Mouse (Mus musculus): ENCODE data around the gene Acly. TPM values are rescaled to one million over a fixed set of nuclear protein-coding genes. Genes with fewer than 3 reads are reported as not detected.
A peak's percentile ranks its signal among the peaks of the same experiment; 100 is the strongest.

The Acly gene
- polyA plus RNA-seq, 1 experiment from 2014 or later: 29.5 TPM

DNA sequence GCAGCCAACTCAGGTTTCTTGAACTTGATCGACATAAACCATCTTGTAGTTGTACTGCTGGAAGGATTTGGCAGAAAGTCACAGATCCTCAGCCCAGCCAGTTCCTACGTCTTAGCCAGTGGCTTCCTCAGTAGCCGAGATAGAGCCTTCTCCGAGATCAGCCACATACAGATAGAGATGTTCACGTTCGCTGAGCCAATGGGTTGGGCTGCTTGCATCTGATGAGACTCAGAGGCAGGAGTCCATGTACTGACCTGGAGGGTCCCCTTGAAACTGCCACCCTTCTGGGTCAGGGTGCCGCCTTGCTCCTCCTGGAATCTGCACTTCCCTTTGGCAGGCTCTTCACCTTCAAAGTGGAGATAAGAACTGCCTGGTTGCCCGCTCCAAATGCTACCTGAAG, 21.7 kb upstream of the Acly start:
- no peaks in the 10 kb centered on the region for H3K27me3 ChIP-seq (replicated peaks; ENCODE audit: control insufficient read depth, insufficient read depth, low read length)
- WGBS: 82% methylated on average over 8 of the region's 8 CpGs
- TF ChIP-seq CTCF (IDR thresholded peaks at IDR 0.05; ENCODE audit: low read depth): no peak
- H3K4me3 ChIP-seq (ENCODE audit: low read depth, low read length): no peak overlapping the region
- H3K4me1 ChIP-seq (replicated peaks; ENCODE audit: control insufficient read depth, insufficient read depth, low read length): 0 out of 2 replicates have a peak, but pooled peaks cover 4% of the 10 kb centered on the region
- no peaks in the 10 kb centered on the region for H3K36me3 ChIP-seq (ENCODE audit: control insufficient read depth, insufficient read depth)
- no peak overlapping the region for H3K9ac ChIP-seq (ENCODE audit: low read depth, low read length)
- H3K9me3 ChIP-seq (ENCODE audit: control insufficient read depth): no peaks in the 10 kb centered on the region
- no peak for ATAC-seq
- H3K27ac ChIP-seq (ENCODE audit: low read depth, low read length): no peak overlapping the region
- no peak overlapping the region for H3K4me2 ChIP-seq (replicated peaks; ENCODE audit: low read depth)

- Histone ChIP-seq H3K9me3 (ENCODE audit: control insufficient read depth) (no peaks in the 10 kb centered on the region), H3K27me3 (replicated peaks; ENCODE audit: control insufficient read depth, insufficient read depth, low read length) (no peaks in the 10 kb centered on the region), H3K4me2 (replicated peaks; ENCODE audit: low read depth) (no peak overlapping the region), H3K4me1 (replicated peaks; ENCODE audit: control insufficient read depth, insufficient read depth, low read length) (0 out of 2 replicates have a peak, but pooled peaks cover 4% of the 10 kb centered on the region), H3K36me3 (ENCODE audit: control insufficient read depth, insufficient read depth) (no peaks in the 10 kb centered on the region), H3K27ac (ENCODE audit: low read depth, low read length) (no peak overlapping the region), H3K9ac (ENCODE audit: low read depth, low read length) (no peak overlapping the region), H3K4me3 (ENCODE audit: low read depth, low read length) (no peak overlapping the region)
- no peak for ATAC-seq
- TF ChIP-seq CTCF (IDR thresholded peaks at IDR 0.05; ENCODE audit: low read depth): no peak
- WGBS: 79% methylated on average over 6 of the region's 6 CpGs
These were observed 20.3 kb upstream of the Acly start for GRCm38 (mm10) chr11:100548141-100548540.

DNA sequence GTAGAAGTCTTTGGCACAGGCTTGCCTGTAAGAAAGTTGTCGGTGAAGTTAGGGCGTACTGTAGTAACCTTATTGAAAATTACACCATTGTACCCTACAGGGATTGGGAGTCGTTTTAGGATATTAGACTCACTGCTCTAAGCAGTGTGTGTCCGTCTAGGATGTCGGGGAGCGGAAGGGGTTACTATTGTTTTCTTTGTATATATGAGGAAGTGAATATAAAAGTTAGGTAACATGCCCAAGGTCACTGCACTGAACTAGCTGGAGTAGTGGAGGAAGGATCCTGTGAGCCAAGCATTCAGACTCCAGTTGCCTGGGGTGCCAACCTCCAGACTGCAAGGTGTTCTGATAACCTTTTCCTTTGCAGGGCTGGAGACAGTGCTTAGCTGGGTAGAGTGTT, 19.2 kb upstream of the Acly start:
- Histone ChIP-seq H3K27me3 (replicated peaks; ENCODE audit: control insufficient read depth, insufficient read depth, low read length) (no peaks in the 10 kb centered on the region), H3K27ac (ENCODE audit: low read depth, low read length) (no peak overlapping the region), H3K4me1 (replicated peaks; ENCODE audit: control insufficient read depth, insufficient read depth, low read length) (0 out of 2 replicates have a peak, but pooled peaks cover 4% of the 10 kb centered on the region), H3K4me2 (replicated peaks; ENCODE audit: low read depth) (no peak overlapping the region), H3K4me3 (ENCODE audit: low read depth, low read length) (no peak overlapping the region), H3K36me3 (ENCODE audit: control insufficient read depth, insufficient read depth) (no peaks in the 10 kb centered on the region), H3K9ac (ENCODE audit: low read depth, low read length) (no peak overlapping the region), H3K9me3 (ENCODE audit: control insufficient read depth) (no peaks in the 10 kb centered on the region)
- ATAC-seq: no peak
- WGBS: 82% methylated on average over 6 of the region's 6 CpGs
- TF ChIP-seq CTCF (IDR thresholded peaks at IDR 0.05; ENCODE audit: low read depth): no peak

GRCm38 (mm10) chr11:100545746-100546085, 17.9 kb upstream of the Acly start:
- Histone ChIP-seq H3K36me3 (ENCODE audit: control insufficient read depth, insufficient read depth) (no peaks in the 10 kb centered on the region), H3K27me3 (replicated peaks; ENCODE audit: control insufficient read depth, insufficient read depth, low read length) (no peaks in the 10 kb centered on the region), H3K4me2 (replicated peaks; ENCODE audit: low read depth) (peak overlapping the region; percentile 68), H3K4me1 (replicated peaks; ENCODE audit: control insufficient read depth, insufficient read depth, low read length) (0 out of 2 replicates have a peak, but pooled peaks cover 4% of the 10 kb centered on the region), H3K9ac (ENCODE audit: low read depth, low read length) (no peak overlapping the region), H3K27ac (ENCODE audit: low read depth, low read length) (no peak overlapping the region; the same call in 1 of the 2 replicates), H3K4me3 (ENCODE audit: low read depth, low read length) (peak overlapping the region; percentile 39), H3K9me3 (ENCODE audit: control insufficient read depth) (no peaks in the 10 kb centered on the region)
- TF ChIP-seq CTCF (IDR thresholded peaks at IDR 0.05; ENCODE audit: low read depth): no peak
- 25% methylated on average over 7 of the region's 7 CpGs for WGBS
- ATAC-seq: peak; percentile 21; the same call in 1 of the 2 replicates

- H3K27ac ChIP-seq (ENCODE audit: low read depth, low read length): peak within 1 kb of the TSS; percentile 41; the same call in 1 of the 2 replicates
- H3K4me2 ChIP-seq (replicated peaks; ENCODE audit: low read depth): peak within 1 kb of the TSS; percentile 68
- TF ChIP-seq CTCF (IDR thresholded peaks at IDR 0.05; ENCODE audit: low read depth): peak; percentile 47
- H3K4me1 ChIP-seq (replicated peaks; ENCODE audit: control insufficient read depth, insufficient read depth, low read length): 0 out of 2 replicates have a peak, but pooled peaks cover 4% of the 10 kb centered on the region
- no peaks in the 10 kb centered on the region for H3K9me3 ChIP-seq (ENCODE audit: control insufficient read depth)
- 5% methylated on average over 28 of the region's 28 CpGs for WGBS
- no peak within 1 kb of the TSS for H3K9ac ChIP-seq (ENCODE audit: low read depth, low read length)
- no peaks in the 10 kb centered on the region for H3K27me3 ChIP-seq (replicated peaks; ENCODE audit: control insufficient read depth, insufficient read depth, low read length)
- peak; percentile 98 for ATAC-seq
- no peaks in the 10 kb centered on the region for H3K36me3 ChIP-seq (ENCODE audit: control insufficient read depth, insufficient read depth)
- peak within 1 kb of the TSS; percentile 39 for H3K4me3 ChIP-seq (ENCODE audit: low read depth, low read length)
These were observed 17.3 kb upstream of the Acly start, which contains the start of gene Ttc25 for GRCm38 (mm10) chr11:100544832-100545745. Ttc25 (plus strand) TSS chr11:100545607.

- 92% methylated on average over 2 of the region's 2 CpGs for WGBS
- no peak for ATAC-seq
- Histone ChIP-seq H3K4me1 (replicated peaks; ENCODE audit: control insufficient read depth, insufficient read depth, low read length) (0 out of 2 replicates have a peak, but pooled peaks cover 4% of the 10 kb centered on the region), H3K9ac (ENCODE audit: low read depth, low read length) (no peak overlapping the region), H3K27ac (ENCODE audit: low read depth, low read length) (no peak overlapping the region), H3K4me3 (ENCODE audit: low read depth, low read length) (no peak overlapping the region), H3K27me3 (replicated peaks; ENCODE audit: control insufficient read depth, insufficient read depth, low read length) (no peaks in the 10 kb centered on the region), H3K9me3 (ENCODE audit: control insufficient read depth) (no peaks in the 10 kb centered on the region), H3K4me2 (replicated peaks; ENCODE audit: low read depth) (no peak overlapping the region), H3K36me3 (ENCODE audit: control insufficient read depth, insufficient read depth) (no peaks in the 10 kb centered on the region)
- no peak for TF ChIP-seq CTCF (IDR thresholded peaks at IDR 0.05; ENCODE audit: low read depth)
These were observed 13.8 kb upstream of the Acly start for GRCm38 (mm10) chr11:100541577-100541976.
